ENCODE assay signal across 22 mouse cellular contexts in genomic region chr1:37343265-37343664, GRCm38 (mm10). TPM values are rescaled to one million over a fixed set of nuclear protein-coding genes. Genes with fewer than 3 reads are reported as not detected.
A peak's percentile ranks its signal among the peaks of the same experiment; 100 is the strongest.
DNase-seq lines count a peak whose midpoint lies in the region; ATAC-seq and TF ChIP-seq lines count a peak whose summit lies in the region.
"Had no signal": no experiment of that assay in that cellular context is flagged by ENCODE, and none has a peak within 500 bp of the region (broad histone marks: within the 10 kb centered on the region; RNA-seq: fewer than 3 reads in every experiment).

No protein-coding gene starts in this region.

- no peak for TF ChIP-seq EP300 in MEL (IDR thresholded peaks at IDR 0.05; ENCODE audit: low read depth in 1 of 2, low read length in 2 of 2)
- no peak for TF ChIP-seq EP300 in liver, embryonic 14.5 days (IDR thresholded peaks at IDR 0.05; ENCODE audit: low read depth)

- peak; percentile 11 for DNase-seq in MEL (ENCODE audit: low read depth, low spot score)
- no peak for DNase-seq in liver, embryonic 14.5 days (ENCODE audit: low read depth in 3 of 3, low spot score in 3 of 3)
- DNase-seq in ovary, postnatal 14 days (ENCODE audit: low spot score): no peak
- DNase-seq in limb, embryonic 10.5 days (ENCODE audit: low spot score): no peak
- DNase-seq in embryo, embryonic 9.5 days (ENCODE audit: extremely low spot score): no peak
- no peak for DNase-seq in heart, postnatal 25 days (ENCODE audit: low spot score)
- DNase-seq: adrenal gland, adult 8-10 months; adrenal gland, postnatal 14 days; adrenal gland, postnatal 36 days; cerebellum, adult 11-12 months; cerebellum, adult 9-10 months had no signal

- no peak overlapping the region for H3K4me3 ChIP-seq in MEL (ENCODE audit: control insufficient read depth in 1 of 2, insufficient read depth in 1 of 2, low read depth in 2 of 2, low read length in 2 of 2)
- no peak overlapping the region for H3K4me3 ChIP-seq in liver, embryonic 12.5 days
- no peak overlapping the region for H3K4me3 ChIP-seq in liver, embryonic 14.5 days (ENCODE audit: insufficient read depth in 1 of 2, low read depth in 2 of 2, low read length in 2 of 2)
- H3K4me3 ChIP-seq in limb, embryonic 10.5 days: no peak overlapping the region
- H3K4me3 ChIP-seq: embryonic facial prominence, embryonic 13.5 days; embryonic facial prominence, embryonic 15.5 days; erythroblast, embryonic 14.5 days; forebrain, embryonic 10.5 days; forebrain, embryonic 12.5 days had no signal

- no peaks in the 10 kb centered on the region for H3K36me3 ChIP-seq in MEL (ENCODE audit: control insufficient read depth in 1 of 2, insufficient read depth in 2 of 2, low read length in 2 of 2)
- no peaks in the 10 kb centered on the region for H3K36me3 ChIP-seq in liver, embryonic 12.5 days
- H3K36me3 ChIP-seq in liver, embryonic 14.5 days (replicated peaks; ENCODE audit: control insufficient read depth, insufficient read depth, low read depth): no peaks in the 10 kb centered on the region
- H3K36me3 ChIP-seq in limb, embryonic 10.5 days: no peaks in the 10 kb centered on the region
- H3K36me3 ChIP-seq: embryonic facial prominence, embryonic 13.5 days; embryonic facial prominence, embryonic 15.5 days; forebrain, embryonic 10.5 days; forebrain, embryonic 12.5 days had no signal

- H3K27ac ChIP-seq in MEL (ENCODE audit: control insufficient read depth, low read depth, low read length): no peak overlapping the region
- H3K27ac ChIP-seq in liver, embryonic 12.5 days: no peak overlapping the region
- no peak overlapping the region for H3K27ac ChIP-seq in liver, embryonic 14.5 days
- H3K27ac ChIP-seq in limb, embryonic 10.5 days: no peak overlapping the region
- H3K27ac ChIP-seq: embryonic facial prominence, embryonic 13.5 days; embryonic facial prominence, embryonic 15.5 days; forebrain, embryonic 10.5 days; forebrain, embryonic 12.5 days had no signal

- no peaks in the 10 kb centered on the region for H3K27me3 ChIP-seq in MEL (ENCODE audit: control insufficient read depth in 1 of 2, insufficient read depth in 2 of 2, low read length in 2 of 2)
- H3K27me3 ChIP-seq in liver, embryonic 12.5 days (replicated peaks): no peaks in the 10 kb centered on the region
- no peaks in the 10 kb centered on the region for H3K27me3 ChIP-seq in liver, embryonic 14.5 days (ENCODE audit: control insufficient read depth, insufficient read depth, low read length)
- H3K27me3 ChIP-seq in limb, embryonic 10.5 days (ENCODE audit: low read depth, poor library complexity, severe bottlenecking): no peaks in the 10 kb centered on the region
- H3K27me3 ChIP-seq: embryonic facial prominence, embryonic 13.5 days; embryonic facial prominence, embryonic 15.5 days; forebrain, embryonic 12.5 days; Patski had no signal

- intact Hi-C loops in heart, postnatal 25 days (cut with DNase I): no loop called here

- TF ChIP-seq CTCF in MEL (IDR thresholded peaks at IDR 0.05 in 2 of 3, conservative IDR thresholded peaks at IDR 0.05 in 1 of 3; ENCODE audit: control insufficient read depth in 1 of 3, insufficient read depth in 1 of 3, low read depth in 2 of 3, low read length in 3 of 3, poor library complexity in 1 of 3, severe bottlenecking in 1 of 3): no peak
- TF ChIP-seq CTCF in liver, embryonic 14.5 days (IDR thresholded peaks at IDR 0.05; ENCODE audit: low read depth): no peak

- H3K4me2 ChIP-seq in liver, embryonic 12.5 days: no peak overlapping the region
- no peak overlapping the region for H3K4me2 ChIP-seq in liver, embryonic 14.5 days (ENCODE audit: low read depth)
- H3K4me2 ChIP-seq: embryonic facial prominence, embryonic 13.5 days; embryonic facial prominence, embryonic 15.5 days; forebrain, embryonic 12.5 days had no signal

- H3K4me1 ChIP-seq in MEL (ENCODE audit: control insufficient read depth in 1 of 2, insufficient read depth in 2 of 2, low read length in 2 of 2): no peaks in the 10 kb centered on the region
- H3K4me1 ChIP-seq in liver, embryonic 12.5 days: peaks cover 28% of the 10 kb centered on the region
- H3K4me1 ChIP-seq in liver, embryonic 14.5 days (replicated peaks; ENCODE audit: control insufficient read depth in 2 of 2, insufficient read depth in 2 of 2, low read length in 1 of 2): peaks cover 0 to 6% of the 10 kb centered on the region in 2 experiments; a peak in 2 of 4 replicates
- H3K4me1 ChIP-seq in limb, embryonic 10.5 days: no peaks in the 10 kb centered on the region
- H3K4me1 ChIP-seq: forebrain, embryonic 10.5 days had no signal

- H3K79me2 ChIP-seq in MEL (ENCODE audit: control insufficient read depth, insufficient read depth, low read length, poor library complexity): no peaks in the 10 kb centered on the region

- no peak for TF ChIP-seq RAD21 in MEL (IDR thresholded peaks at IDR 0.05; ENCODE audit: low read depth, low read length)

- WGBS in liver, embryonic 12.5 days (ENCODE audit: insufficient replicate concordance): 32% methylated on average over 3 of the region's 3 CpGs
- WGBS in liver, embryonic 14.5 days (ENCODE audit: insufficient replicate concordance): 22% methylated on average over 3 of the region's 3 CpGs
- WGBS in limb, embryonic 10.5 days: 92% methylated on average over 3 of the region's 3 CpGs

- H3K9me3 ChIP-seq in MEL (replicated peaks; ENCODE audit: insufficient read depth, low read length): no peaks in the 10 kb centered on the region
- H3K9me3 ChIP-seq in liver, embryonic 12.5 days (replicated peaks): no peaks in the 10 kb centered on the region
- no peaks in the 10 kb centered on the region for H3K9me3 ChIP-seq in liver, embryonic 14.5 days (ENCODE audit: control insufficient read depth, low read length)
- no peaks in the 10 kb centered on the region for H3K9me3 ChIP-seq in limb, embryonic 10.5 days (replicated peaks)
- H3K9me3 ChIP-seq: embryonic facial prominence, embryonic 13.5 days; embryonic facial prominence, embryonic 15.5 days; forebrain, embryonic 10.5 days; forebrain, embryonic 12.5 days had no signal

- H3K9ac ChIP-seq in MEL (ENCODE audit: control insufficient read depth, low read depth, low read length, poor library complexity, severe bottlenecking): no peak overlapping the region
- H3K9ac ChIP-seq in liver, embryonic 12.5 days: no peak overlapping the region
- H3K9ac ChIP-seq in liver, embryonic 14.5 days (replicated peaks): no peak overlapping the region
- H3K9ac ChIP-seq: embryonic facial prominence, embryonic 13.5 days; embryonic facial prominence, embryonic 15.5 days; forebrain, embryonic 12.5 days had no signal

- peak; percentile 56 for ATAC-seq in liver, embryonic 12.5 days
- peak; percentile 45; the same call in 1 of the 2 replicates for ATAC-seq in liver, embryonic 14.5 days (ENCODE audit: insufficient read depth)
- ATAC-seq in megakaryocyte progenitor cell, adult 5-6 weeks (replicated peaks; ENCODE audit: poor library complexity): peak; percentile 33
- ATAC-seq: activated CD4-positive, CD25-positive, alpha-beta regulatory T cell, adult 4 months; forebrain, embryonic 14.5 days; forebrain, embryonic 16.5 days; Patski had no signal

- TF ChIP-seq POLR2A in MEL (IDR thresholded peaks at IDR 0.05; ENCODE audit: control insufficient read depth in 1 of 2, insufficient read depth in 1 of 2, low read depth in 1 of 2, low read length in 2 of 2, poor library complexity in 1 of 2): no peak

TF ChIP-seq in MEL, 35 proteins besides CTCF, POLR2A, EP300 and RAD21:
- TF ChIP-seq GATA1 (IDR thresholded peaks at IDR 0.05; ENCODE audit: low read depth, low read length): peak; percentile 28; the same call in 1 of the 2 replicates
- no peak for TF ChIP-seq KAT2A (conservative IDR thresholded peaks at IDR 0.05; ENCODE audit: low read depth, low read length)

RNA-seq across cellular contexts. Expression of gene Inpp4a, which starts 43.6 kb away (rescaled TPM):
- total RNA-seq in MEL (2012; rRNA removed): 1.6 and 2.4 TPM in 2 replicates
- polyA plus RNA-seq in MEL (2012; ENCODE audit: insufficient read depth in 1 of 2, insufficient read length in 2 of 2, low read depth in 1 of 2, low replicate concordance in 2 of 2, missing spikeins in 1 of 2): 1 to 10 TPM in 1 of 2 experiments, not detected in 1; 5.0 TPM
- polyA plus RNA-seq in liver, embryonic 12.5 days (2016; fragmentation: Nextera tagmentation; extraction: Ambion mirVana): 4.0 and 4.1 TPM in 2 replicates
- 1.4 and 1.7 TPM in 2 replicates for polyA plus RNA-seq in liver, embryonic 14.5 days (2012; rRNA removed)
- 2.1 and 2.2 TPM in 2 replicates for polyA plus RNA-seq in liver, embryonic 14.5 days (2014; fragmentation: Nextera tagmentation; extraction: Ambion mirVana)
- 9.5 and 10.0 TPM in 2 replicates for total RNA-seq in megakaryocyte progenitor cell, adult 5-6 weeks (2015)
- 4.2 and 8.5 TPM in 2 replicates for total RNA-seq in megakaryocyte progenitor cell, adult 5-6 weeks (2017)
- 7.9 and 11.3 TPM in 2 replicates for polyA plus RNA-seq in limb, embryonic 10.5 days (2016; fragmentation: Nextera tagmentation; extraction: Ambion mirVana)
- total RNA-seq in heart, postnatal 25 days (2021): 10 to 100 TPM; 17.6 to 17.8 TPM
